Mouse (Mus musculus): ENCODE measurements at regions not wholly inside any gene's neighbourhood (a gene's known extent, or its start where the extent isn't known, plus 50 kb on each side); places are given as distances from the start of the nearest gene placed in this dataset.

DNA sequence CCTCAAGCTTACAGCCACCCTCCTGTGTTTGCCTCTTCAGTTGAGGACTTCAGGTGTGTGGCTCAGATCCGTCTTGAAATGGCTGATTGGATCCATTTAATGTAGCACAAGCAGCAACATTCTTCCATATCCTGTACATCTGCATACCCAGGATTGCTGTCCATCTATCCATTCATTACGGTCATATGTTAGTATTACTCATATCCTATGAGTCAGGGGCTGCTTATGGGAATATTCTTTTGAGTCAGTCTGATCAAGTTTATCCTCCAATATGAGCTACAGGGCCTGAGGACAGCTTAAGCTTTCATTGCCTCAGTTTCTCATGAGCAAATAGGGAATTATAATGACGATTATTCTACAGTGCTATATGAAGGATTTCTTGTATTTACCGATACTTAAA lies 293.7 kb downstream of the Plpp3 start:
- Histone ChIP-seq H3K27me3 (ENCODE audit: control insufficient read depth, insufficient read depth, insufficient read length) (no peaks in the 10 kb centered on the region), H3K4me2 (ENCODE audit: low read depth) (no peak overlapping the region)

DNA sequence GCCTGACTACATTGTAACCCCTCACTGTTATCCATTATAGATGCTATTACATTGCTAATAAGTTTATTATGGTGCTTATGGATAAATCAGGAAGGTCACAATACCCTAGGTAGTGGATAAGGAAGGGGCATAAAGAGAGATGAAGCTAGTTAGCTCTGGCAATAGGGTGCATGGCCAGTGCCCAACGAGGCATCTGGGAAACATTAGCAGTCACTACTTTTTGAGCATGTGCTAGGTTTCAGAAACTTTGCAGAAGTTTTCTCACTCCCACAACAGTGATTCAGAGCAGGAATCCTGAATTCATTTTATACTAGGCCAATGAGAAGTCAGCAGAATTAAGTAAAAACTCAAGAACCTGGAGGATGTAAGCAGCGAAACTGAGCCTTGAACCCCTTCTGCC lies 294.7 kb downstream of the Plpp3 start:
- H3K79me2 ChIP-seq (ENCODE audit: control insufficient read depth, insufficient read depth), result no peaks in the 10 kb centered on the region
- TF ChIP-seq TCF12 (IDR thresholded peaks at IDR 0.05; ENCODE audit: insufficient read depth, poor library complexity, severe bottlenecking) (no peak), TCF3 (IDR thresholded peaks at IDR 0.05; ENCODE audit: insufficient read length, low read depth) (no peak), E2F4 (IDR thresholded peaks at IDR 0.05; ENCODE audit: insufficient read depth) (no peak), USF1 (IDR thresholded peaks at IDR 0.05; ENCODE audit: low read depth) (no peak), MYOG (IDR thresholded peaks at IDR 0.05; ENCODE audit: control insufficient read depth in 1 of 3, insufficient read depth in 1 of 3, insufficient read length in 2 of 3, low read depth in 2 of 3) (no peak), MYOD1 (IDR thresholded peaks at IDR 0.05; ENCODE audit: control insufficient read depth in 1 of 3, insufficient read length in 2 of 3, low read depth in 2 of 3) (no peak), REST (IDR thresholded peaks at IDR 0.05; ENCODE audit: insufficient read depth, insufficient read length) (no peak), SRF (IDR thresholded peaks at IDR 0.05; ENCODE audit: control insufficient read depth, insufficient read length, low read depth) (no peak), POLR2A (IDR thresholded peaks at IDR 0.05; ENCODE audit: insufficient read length, low read depth) (no peak), MAX (IDR thresholded peaks at IDR 0.05; ENCODE audit: low read depth) (no peak), POLR2AphosphoS2 (IDR thresholded peaks at IDR 0.05; ENCODE audit: insufficient read length, low read depth) (no peak), CEBPB (IDR thresholded peaks at IDR 0.05; ENCODE audit: insufficient read depth, poor library complexity, severe bottlenecking) (no peak)
- no peak overlapping the region for H3K4me3 ChIP-seq
- no peaks in the 10 kb centered on the region for H3K36me3 ChIP-seq (ENCODE audit: control insufficient read depth, insufficient read depth)
- no peaks in the 10 kb centered on the region for H3K27me3 ChIP-seq (ENCODE audit: control insufficient read depth, insufficient read depth, insufficient read length)
- no peak overlapping the region for H3ac ChIP-seq (ENCODE audit: control insufficient read depth, insufficient read length)
- H3K4me2 ChIP-seq (ENCODE audit: low read depth), result no peak overlapping the region

More for the DNA sequence above, 293.7 kb downstream of the Plpp3 start:
- Histone ChIP-seq H3K4me3 (no peak overlapping the region), H3K36me3 (ENCODE audit: control insufficient read depth, insufficient read depth) (no peaks in the 10 kb centered on the region), H3ac (ENCODE audit: control insufficient read depth, insufficient read length) (no peak overlapping the region), H3K79me2 (ENCODE audit: control insufficient read depth, insufficient read depth) (no peaks in the 10 kb centered on the region)
- TF ChIP-seq TCF12 (IDR thresholded peaks at IDR 0.05; ENCODE audit: insufficient read depth, poor library complexity, severe bottlenecking) (no peak), TCF3 (IDR thresholded peaks at IDR 0.05; ENCODE audit: insufficient read length, low read depth) (no peak), MAX (IDR thresholded peaks at IDR 0.05; ENCODE audit: low read depth) (no peak), E2F4 (IDR thresholded peaks at IDR 0.05; ENCODE audit: insufficient read depth) (no peak), SRF (IDR thresholded peaks at IDR 0.05; ENCODE audit: control insufficient read depth, insufficient read length, low read depth) (no peak), POLR2AphosphoS2 (IDR thresholded peaks at IDR 0.05; ENCODE audit: insufficient read length, low read depth) (no peak), REST (IDR thresholded peaks at IDR 0.05; ENCODE audit: insufficient read depth, insufficient read length) (no peak), POLR2A (IDR thresholded peaks at IDR 0.05; ENCODE audit: insufficient read length, low read depth) (no peak), USF1 (IDR thresholded peaks at IDR 0.05; ENCODE audit: low read depth) (no peak), MYOD1 (IDR thresholded peaks at IDR 0.05; ENCODE audit: control insufficient read depth in 1 of 3, insufficient read length in 2 of 3, low read depth in 2 of 3) (no peak), CEBPB (IDR thresholded peaks at IDR 0.05; ENCODE audit: insufficient read depth, poor library complexity, severe bottlenecking) (no peak), MYOG (IDR thresholded peaks at IDR 0.05; ENCODE audit: control insufficient read depth in 1 of 3, insufficient read depth in 1 of 3, insufficient read length in 2 of 3, low read depth in 2 of 3) (no peak)

DNA sequence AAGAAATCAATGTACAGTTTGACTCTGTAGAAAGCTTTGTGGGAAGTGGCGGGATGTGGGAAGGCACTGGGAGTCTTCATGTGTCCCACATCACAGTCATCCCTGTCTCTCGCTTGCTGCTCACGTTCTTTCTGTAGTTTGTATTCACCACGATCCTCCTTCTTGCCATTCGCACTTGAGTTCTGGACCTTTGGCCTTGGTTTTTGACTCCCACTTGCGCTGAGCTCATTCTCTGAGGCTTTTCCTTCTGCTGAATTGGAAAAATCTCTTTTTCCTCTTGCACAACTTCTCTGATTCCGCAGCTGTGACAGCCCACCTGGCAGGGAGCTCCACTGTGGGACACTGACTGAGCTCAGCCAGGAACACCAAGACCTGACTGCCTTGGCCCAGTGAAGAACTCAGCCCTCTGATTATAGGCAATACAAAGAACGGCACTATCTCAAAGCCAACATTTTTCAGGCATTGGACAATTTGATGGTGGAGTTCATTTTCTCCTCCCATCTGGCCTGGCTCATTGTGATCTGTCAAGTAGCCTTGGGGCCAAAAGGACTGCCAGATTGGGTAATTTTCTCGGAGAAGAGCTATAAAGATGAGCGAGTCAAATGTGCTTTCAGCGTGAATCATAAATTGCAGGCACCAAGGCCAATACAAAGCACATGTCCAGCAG lies 299.9 kb downstream of the Plpp3 start:
- TF ChIP-seq POLR2A (IDR thresholded peaks at IDR 0.05; ENCODE audit: insufficient read length, low read depth) (no peak), MYOD1 (IDR thresholded peaks at IDR 0.05; ENCODE audit: control insufficient read depth in 1 of 3, insufficient read length in 2 of 3, low read depth in 2 of 3) (no peak), REST (IDR thresholded peaks at IDR 0.05; ENCODE audit: insufficient read depth, insufficient read length) (no peak), SRF (IDR thresholded peaks at IDR 0.05; ENCODE audit: control insufficient read depth, insufficient read length, low read depth) (no peak), MAX (IDR thresholded peaks at IDR 0.05; ENCODE audit: low read depth) (no peak), E2F4 (IDR thresholded peaks at IDR 0.05; ENCODE audit: insufficient read depth) (no peak), CEBPB (IDR thresholded peaks at IDR 0.05; ENCODE audit: insufficient read depth, poor library complexity, severe bottlenecking) (no peak), TCF12 (IDR thresholded peaks at IDR 0.05; ENCODE audit: insufficient read depth, poor library complexity, severe bottlenecking) (no peak), POLR2AphosphoS2 (IDR thresholded peaks at IDR 0.05; ENCODE audit: insufficient read length, low read depth) (no peak), MYOG (IDR thresholded peaks at IDR 0.05; ENCODE audit: control insufficient read depth in 1 of 3, insufficient read depth in 1 of 3, insufficient read length in 2 of 3, low read depth in 2 of 3) (no peak), TCF3 (IDR thresholded peaks at IDR 0.05; ENCODE audit: insufficient read length, low read depth) (no peak), USF1 (IDR thresholded peaks at IDR 0.05; ENCODE audit: low read depth) (no peak)
- no peak overlapping the region for H3ac ChIP-seq (ENCODE audit: control insufficient read depth, insufficient read length)
- no peaks in the 10 kb centered on the region for H3K36me3 ChIP-seq (ENCODE audit: control insufficient read depth, insufficient read depth)
- H3K79me2 ChIP-seq (ENCODE audit: control insufficient read depth, insufficient read depth), result no peaks in the 10 kb centered on the region
- no peak overlapping the region for H3K4me3 ChIP-seq
- no peak overlapping the region for H3K4me2 ChIP-seq (ENCODE audit: low read depth)
- H3K27me3 ChIP-seq (ENCODE audit: control insufficient read depth, insufficient read depth, insufficient read length), result no peaks in the 10 kb centered on the region

DNA sequence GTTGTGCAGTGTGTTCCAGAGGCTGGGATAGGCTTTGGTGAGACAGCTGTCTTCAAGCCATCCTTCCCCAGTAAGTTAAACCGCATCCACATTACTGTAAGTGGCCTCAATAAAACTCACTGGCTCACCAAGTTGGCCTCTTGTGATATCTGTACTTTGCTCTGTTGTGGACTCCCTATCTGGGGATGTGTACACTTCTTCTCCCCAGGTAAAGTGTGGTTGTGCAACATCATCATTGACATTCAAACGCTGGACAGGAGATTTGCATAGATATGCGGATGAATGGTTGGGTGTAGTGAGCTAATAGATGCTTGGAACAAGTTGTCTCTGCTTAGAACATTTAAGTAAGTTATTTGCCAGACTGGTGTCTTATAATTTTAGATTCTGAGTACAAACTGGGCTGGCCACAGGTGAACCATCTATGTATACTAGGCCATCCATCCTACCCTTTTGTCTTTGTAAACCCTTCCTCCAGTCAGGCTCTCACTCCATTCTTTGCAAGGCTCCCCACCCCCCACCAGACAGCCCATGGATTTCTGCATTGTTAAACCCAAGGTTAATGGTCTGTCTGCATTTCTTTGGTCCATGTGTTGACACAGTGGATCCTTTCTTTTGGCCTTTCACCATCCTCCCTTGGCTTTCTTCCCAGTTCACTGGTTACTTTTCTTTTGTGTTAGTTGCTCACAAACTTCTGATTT lies 303.0 kb downstream of the Plpp3 start:
- H3K27me3 ChIP-seq (ENCODE audit: control insufficient read depth, insufficient read depth, insufficient read length), result no peaks in the 10 kb centered on the region
- no peak for TF ChIP-seq SRF (IDR thresholded peaks at IDR 0.05; ENCODE audit: control insufficient read depth, insufficient read length, low read depth)
- TF ChIP-seq POLR2AphosphoS2 (IDR thresholded peaks at IDR 0.05; ENCODE audit: insufficient read length, low read depth), result no peak
- no peak for TF ChIP-seq REST (IDR thresholded peaks at IDR 0.05; ENCODE audit: insufficient read depth, insufficient read length)
- TF ChIP-seq E2F4 (IDR thresholded peaks at IDR 0.05; ENCODE audit: insufficient read depth), result no peak
- TF ChIP-seq CEBPB (IDR thresholded peaks at IDR 0.05; ENCODE audit: insufficient read depth, poor library complexity, severe bottlenecking), result no peak
- TF ChIP-seq MAX (IDR thresholded peaks at IDR 0.05; ENCODE audit: low read depth), result no peak
- TF ChIP-seq POLR2A (IDR thresholded peaks at IDR 0.05; ENCODE audit: insufficient read length, low read depth), result no peak
- no peak for TF ChIP-seq TCF3 (IDR thresholded peaks at IDR 0.05; ENCODE audit: insufficient read length, low read depth)
- TF ChIP-seq MYOD1 (IDR thresholded peaks at IDR 0.05; ENCODE audit: control insufficient read depth in 1 of 3, insufficient read length in 2 of 3, low read depth in 2 of 3), result no peak
- no peak for TF ChIP-seq USF1 (IDR thresholded peaks at IDR 0.05; ENCODE audit: low read depth)
- TF ChIP-seq MYOG (IDR thresholded peaks at IDR 0.05; ENCODE audit: control insufficient read depth in 1 of 3, insufficient read depth in 1 of 3, insufficient read length in 2 of 3, low read depth in 2 of 3), result no peak
- TF ChIP-seq TCF12 (IDR thresholded peaks at IDR 0.05; ENCODE audit: insufficient read depth, poor library complexity, severe bottlenecking), result no peak
- no peak overlapping the region for H3K4me3 ChIP-seq
- H3K4me2 ChIP-seq (ENCODE audit: low read depth), result no peak overlapping the region
- no peaks in the 10 kb centered on the region for H3K79me2 ChIP-seq (ENCODE audit: control insufficient read depth, insufficient read depth)
- H3ac ChIP-seq (ENCODE audit: control insufficient read depth, insufficient read length), result no peak overlapping the region
- no peaks in the 10 kb centered on the region for H3K36me3 ChIP-seq (ENCODE audit: control insufficient read depth, insufficient read depth)

Data from myocyte (in vitro differentiated cells).